Mouse (Mus musculus) hindbrain, postnatal 0 days (tissue): ENCODE data around the gene Hivep2. TPM values are rescaled to one million over a fixed set of nuclear protein-coding genes. Genes with fewer than 3 reads are reported as not detected.

Experiments
- ATAC-seq: fragments of 200-750 bp; cut with Nextera tagmentation; 2 replicates; pipeline ENCODE4 v1.8.0; 2017; ENCODE audit warnings: mild to moderate bottlenecking, moderate TSS enrichment, moderate library complexity
- DNase-seq: peaks from one replicate; pipeline ENCODE4 v3.0.0-alpha.2; 2015; ENCODE audit warnings: low spot score
- H3K27ac ChIP-seq: fragments of 300-500 bp; sonication (generic); 2 replicates; pipeline ENCODE4 v1.5.1; 2014; ENCODE audit warnings: mild to moderate bottlenecking
- H3K27me3 ChIP-seq: fragments of 300-500 bp; sonication (generic); 2 replicates; pipeline ENCODE4 v1.6.1; 2014; ENCODE audit warnings: low read length, mixed read lengths; ENCODE audit not compliant: insufficient read depth
- H3K36me3 ChIP-seq: fragments of 300-500 bp; sonication (generic); 2 replicates; pipeline ENCODE4 v1.6.1; 2014; ENCODE audit warnings: low read length, mixed read lengths; ENCODE audit not compliant: insufficient read depth
- H3K4me1 ChIP-seq: fragments of 300-500 bp; sonication (generic); 2 replicates; pipeline ENCODE4 v1.6.1; 2014; ENCODE audit warnings: antibody characterized with exemption, low read length, mixed read lengths; ENCODE audit not compliant: insufficient read depth
- H3K4me2 ChIP-seq: fragments of 300-500 bp; sonication (generic); 2 replicates; pipeline ENCODE4 v1.6.1; 2014; ENCODE audit warnings: low read depth, mild to moderate bottlenecking, low read length, moderate library complexity, mixed read lengths
- H3K4me3 ChIP-seq: fragments of 300-500 bp; sonication (generic); 2 replicates; pipeline ENCODE4 v1.5.1; 2014; ENCODE audit warnings: low read length
- H3K9ac ChIP-seq: fragments of 300-500 bp; sonication (generic); replicated peaks from 2 replicates; pipeline ENCODE4 v1.6.1; 2014; ENCODE audit warnings: mild to moderate bottlenecking, low read length, moderate library complexity, mixed read lengths
- H3K9me3 ChIP-seq: fragments of 300-500 bp; sonication (generic); 2 replicates; pipeline ENCODE4 v1.6.1; 2016; ENCODE audit warnings: low read length, mixed read lengths
- CTCF ChIP-seq: IDR thresholded peaks from 2 replicates; pipeline ENCODE4 v1.5.1; 2016; ENCODE audit warnings: antibody characterized with exemption, control low read depth, low read depth
- WGBS: fragments of 180-500 bp; shearing (Covaris S2); extraction: QIAGEN DNeasy Blood & Tissue Kit; methylation state at CpG from one replicate; pipeline ENCODE4 v1.1.7; 2014; 5-methylcytosine and 5-hydroxymethylcytosine counted together
- polyA plus RNA-seq: library from polyadenylated mRNA; unstranded; fragments of >200 nt; fragmentation: Nextera tagmentation; extraction: Ambion mirVana; gene quantifications from 2 replicates; pipeline ENCODE4 v1.2.1, GENCODE M21; 2015
- total RNA-seq: library from RNA; depleted of rRNA; stranded (reverse); fragments of >200 nt; gene quantifications from 2 replicates; pipeline ENCODE4 v1.2.3, GENCODE M21; 2014; rRNA removed

Gene Hivep2
- total RNA-seq (43.5 and 45.8 TPM in 2 replicates), polyA plus RNA-seq (11.8 and 13.6 TPM in 2 replicates)

- peak; percentile 53 for DNase-seq
- WGBS = 1% methylated on average over 57 of the region's 67 CpGs
- no peaks in the 10 kb centered on the region for H3K9me3 ChIP-seq
Measured at GRCm38 (mm10) chr10:13965974-13966829, at the start of gene Hivep2. TSS of gene Hivep2 (plus strand) at chr10:13966075.

GRCm38 (mm10) chr10:13916645-13917342 lies 49.1 kb upstream of the Hivep2 start:
- Histone ChIP-seq H3K27ac (0 out of 2 replicates have a peak overlapping the region, but pooled peaks have one; percentile 36), H3K9ac (no peak overlapping the region), H3K36me3 (no peaks in the 10 kb centered on the region), H3K4me1 (no peaks in the 10 kb centered on the region), H3K4me2 (0 out of 2 replicates have a peak overlapping the region, but pooled peaks have one; percentile 24), H3K27me3 (no peaks in the 10 kb centered on the region), H3K4me3 (no peak overlapping the region), H3K9me3 (no peaks in the 10 kb centered on the region)
- DNase-seq (peak; percentile 72), ATAC-seq (peak; percentile 95)
- no peak for TF ChIP-seq CTCF
- WGBS = 22% methylated on average over 12 of the region's 12 CpGs

More at GRCm38 (mm10) chr10:13965974-13966829, at the start of gene Hivep2:
- ATAC-seq = peak; percentile 51
- H3K9ac ChIP-seq = peak within 1 kb of the TSS; percentile 91
- H3K4me3 ChIP-seq = peak within 1 kb of the TSS; percentile 95
- no peaks in the 10 kb centered on the region for H3K4me1 ChIP-seq
- H3K27me3 ChIP-seq = no peaks in the 10 kb centered on the region
- peak within 1 kb of the TSS; percentile 99 for H3K27ac ChIP-seq
- no peak for TF ChIP-seq CTCF
- H3K36me3 ChIP-seq = no peaks in the 10 kb centered on the region
- peak within 1 kb of the TSS; percentile 99 for H3K4me2 ChIP-seq

GRCm38 (mm10) chr10:13921641-13922385 lies 44.1 kb upstream of the Hivep2 start:
- H3K27ac ChIP-seq = no peak overlapping the region

GRCm38 (mm10) chr10:13929306-13929705 lies 36.6 kb upstream of the Hivep2 start:
- ATAC-seq (no peak), DNase-seq (no peak)
- Histone ChIP-seq H3K27me3 (no peaks in the 10 kb centered on the region), H3K4me1 (no peaks in the 10 kb centered on the region), H3K9ac (no peak overlapping the region), H3K4me3 (no peak overlapping the region), H3K27ac (no peak overlapping the region), H3K4me2 (no peak overlapping the region), H3K9me3 (no peaks in the 10 kb centered on the region), H3K36me3 (no peaks in the 10 kb centered on the region)
- WGBS = 70% methylated on average over 5 of the region's 5 CpGs
- no peak for TF ChIP-seq CTCF

More at GRCm38 (mm10) chr10:13921641-13922385, 44.1 kb upstream of the Hivep2 start:
- H3K27me3 ChIP-seq = no peaks in the 10 kb centered on the region
- no peak for TF ChIP-seq CTCF
- no peak overlapping the region for H3K4me3 ChIP-seq
- H3K4me1 ChIP-seq = no peaks in the 10 kb centered on the region
- no peak overlapping the region for H3K4me2 ChIP-seq
- DNase-seq (no peak), ATAC-seq (no peak)
- no peak overlapping the region for H3K9ac ChIP-seq
- no peaks in the 10 kb centered on the region for H3K9me3 ChIP-seq
- WGBS = 81% methylated on average over 9 of the region's 9 CpGs
- H3K36me3 ChIP-seq = no peaks in the 10 kb centered on the region

GRCm38 (mm10) chr10:13932147-13932546 lies 33.7 kb upstream of the Hivep2 start:
- no peak overlapping the region for H3K27ac ChIP-seq
- DNase-seq = no peak
- no peak for ATAC-seq
- H3K9me3 ChIP-seq = no peaks in the 10 kb centered on the region
- H3K4me1 ChIP-seq = no peaks in the 10 kb centered on the region
- H3K4me3 ChIP-seq = no peak overlapping the region
- no peaks in the 10 kb centered on the region for H3K36me3 ChIP-seq
- no peaks in the 10 kb centered on the region for H3K27me3 ChIP-seq
- H3K4me2 ChIP-seq = no peak overlapping the region
- no peak for TF ChIP-seq CTCF
- no peak overlapping the region for H3K9ac ChIP-seq
- WGBS = 87% methylated on average over 3 of the region's 3 CpGs

- 85% methylated on average over 7 of the region's 7 CpGs for WGBS
- no peak for DNase-seq
- Histone ChIP-seq H3K4me3 (no peak overlapping the region), H3K36me3 (no peaks in the 10 kb centered on the region), H3K9ac (no peak overlapping the region), H3K27ac (no peak overlapping the region), H3K4me1 (no peaks in the 10 kb centered on the region), H3K9me3 (no peaks in the 10 kb centered on the region), H3K27me3 (no peaks in the 10 kb centered on the region), H3K4me2 (no peak overlapping the region)
- no peak for ATAC-seq
- TF ChIP-seq CTCF = no peak
Measured at GRCm38 (mm10) chr10:13933320-13933719, 32.6 kb upstream of the Hivep2 start.
